Mouse (Mus musculus) urinary bladder, adult 2 months (tissue): Measurements from ENCODE around the gene Prkca. TPM values are rescaled to one million over a fixed set of nuclear protein-coding genes. Genes with fewer than 3 reads are reported as not detected.

Experiments used
- DNase-seq: peaks from one replicate; pipeline ENCODE4 v3.0.0; 2022; ENCODE audit warnings: low spot score
- polyA plus RNA-seq: library from polyadenylated mRNA; depleted of rRNA; stranded (reverse); fragments of >200 nt; gene quantifications from 2 replicates; pipeline ENCODE4 v1.2.3, GENCODE M21; 2012

The Prkca gene
- polyA plus RNA-seq, 1 experiment, result 16.4 TPM

- DNase-seq, result no peak
These were observed 183.7 kb downstream of the Prkca start for GRCm38 (mm10) chr11:108160056-108160455.

GRCm38 (mm10) chr11:108158046-108158445 lies 185.7 kb downstream of the Prkca start:
- no peak for DNase-seq

GRCm38 (mm10) chr11:108157074-108157473 lies 186.7 kb downstream of the Prkca start:
- no peak for DNase-seq

- no peak for DNase-seq
These were observed 187.6 kb downstream of the Prkca start for GRCm38 (mm10) chr11:108156107-108156506.

- no peak for DNase-seq
These were observed 188.6 kb downstream of the Prkca start for GRCm38 (mm10) chr11:108155088-108155580.

- no peak for DNase-seq
These were observed 189.5 kb downstream of the Prkca start for GRCm38 (mm10) chr11:108153997-108154841.

GRCm38 (mm10) chr11:108152591-108152990 lies 191.1 kb downstream of the Prkca start:
- DNase-seq, result no peak

GRCm38 (mm10) chr11:108150410-108150809 lies 193.3 kb downstream of the Prkca start:
- no peak for DNase-seq

- no peak for DNase-seq
These were observed 194.5 kb downstream of the Prkca start for GRCm38 (mm10) chr11:108149187-108149586.

- DNase-seq, result no peak
These were observed 195.2 kb downstream of the Prkca start for GRCm38 (mm10) chr11:108148491-108148890.

GRCm38 (mm10) chr11:108145752-108146496 lies 197.8 kb downstream of the Prkca start:
- no peak for DNase-seq

- DNase-seq, result no peak
These were observed 198.6 kb downstream of the Prkca start for GRCm38 (mm10) chr11:108145128-108145527.

GRCm38 (mm10) chr11:108143739-108144138 lies 200.0 kb downstream of the Prkca start:
- DNase-seq, result no peak

- no peak for DNase-seq
These were observed 203.7 kb downstream of the Prkca start for GRCm38 (mm10) chr11:108140028-108140427.

GRCm38 (mm10) chr11:108136341-108136740 lies 207.4 kb downstream of the Prkca start:
- DNase-seq, result no peak

- no peak for DNase-seq
These were observed 208.1 kb downstream of the Prkca start for GRCm38 (mm10) chr11:108135407-108136159.

GRCm38 (mm10) chr11:108128593-108128992 lies 215.1 kb downstream of the Prkca start:
- DNase-seq, result no peak

GRCm38 (mm10) chr11:108127908-108128307 lies 215.8 kb downstream of the Prkca start:
- no peak for DNase-seq

- DNase-seq, result no peak
These were observed 221.2 kb downstream of the Prkca start for GRCm38 (mm10) chr11:108122486-108122885.

GRCm38 (mm10) chr11:108120708-108121107 lies 223.0 kb downstream of the Prkca start:
- DNase-seq, result no peak

GRCm38 (mm10) chr11:108119785-108120184 lies 223.9 kb downstream of the Prkca start:
- DNase-seq, result no peak

GRCm38 (mm10) chr11:108118814-108119213 lies 224.9 kb downstream of the Prkca start:
- DNase-seq, result no peak
